ENCODE assay signal across 9 mouse cellular contexts in genomic region chr3:117575253-117575927, GRCm38 (mm10). TPM values are rescaled to one million over a fixed set of nuclear protein-coding genes. Genes with fewer than 3 reads are reported as not detected.
DNase-seq lines count a peak whose midpoint lies in the region; ATAC-seq and TF ChIP-seq lines count a peak whose summit lies in the region.
"Had no signal": no experiment of that assay in that cellular context is flagged by ENCODE, and none has a peak within 500 bp of the region (broad histone marks: within the 10 kb centered on the region; RNA-seq: fewer than 3 reads in every experiment).

No protein-coding gene starts in this region.

- CTCF ChIA-PET in Patski (lab: Charles Lee) = no interaction called here

- ATAC-seq in Patski = peak; percentile 28
- peak; percentile 93 for ATAC-seq in hindbrain, embryonic 12.5 days (ENCODE audit: low FRiP score)
- peak; percentile 92 for ATAC-seq in neural tube, embryonic 12.5 days (ENCODE audit: low FRiP score, low read depth)
- no peak for ATAC-seq in megakaryocyte-erythroid progenitor cell, adult 5-6 weeks (replicated peaks; ENCODE audit: low FRiP score, low TSS enrichment, poor library complexity, severe bottlenecking)

- in situ Hi-C loops in Patski (cut with MboI; ENCODE audit: low pct_unique_long_range_greater_than_20kb) = no loop called here

- peak; percentile 7 to 15 for DNase-seq in cerebellum, adult 18-20 months
- no peak for DNase-seq in cerebellum, adult 11 months
- DNase-seq in Patski (ENCODE audit: low read depth, low spot score) = no peak
- peak; percentile 64 for DNase-seq in limb, embryonic 10.5 days (ENCODE audit: low spot score)

- no peak for TF ChIP-seq POLR2A in embryonic fibroblast, embryonic 13.5 days (IDR thresholded peaks at IDR 0.05; ENCODE audit: low read depth, low read length)

- H3K4me1 ChIP-seq in embryonic fibroblast, embryonic 13.5 days (ENCODE audit: control insufficient read depth, insufficient read depth, low read length) = 0 out of 2 replicates have a peak, but pooled peaks cover 3% of the 10 kb centered on the region
- peaks cover 11% of the 10 kb centered on the region for H3K4me1 ChIP-seq in hindbrain, embryonic 12.5 days
- H3K4me1 ChIP-seq in limb, embryonic 10.5 days = peaks cover 11% of the 10 kb centered on the region
- H3K4me1 ChIP-seq in neural tube, embryonic 12.5 days = no peaks in the 10 kb centered on the region; the same call in 1 of the 2 replicates

- TF ChIP-seq CTCF in Patski (IDR thresholded peaks at IDR 0.05) = no peak
- TF ChIP-seq CTCF in embryonic fibroblast, embryonic 13.5 days (IDR thresholded peaks at IDR 0.05; ENCODE audit: borderline replicate concordance, insufficient read depth, low read length) = no peak

- peak overlapping the region; percentile 97 for H3K4me2 ChIP-seq in hindbrain, embryonic 12.5 days (replicated peaks)
- H3K4me2 ChIP-seq in neural tube, embryonic 12.5 days (replicated peaks) = peak overlapping the region; percentile 98

- H3K4me3 ChIP-seq in embryonic fibroblast, embryonic 13.5 days (ENCODE audit: insufficient read depth, low read length) = peak overlapping the region; percentile 29
- peak overlapping the region; percentile 73 for H3K4me3 ChIP-seq in hindbrain, embryonic 12.5 days
- H3K4me3 ChIP-seq in limb, embryonic 10.5 days = peak overlapping the region; percentile 69
- H3K4me3 ChIP-seq in neural tube, embryonic 12.5 days = peak overlapping the region; percentile 72

- peak overlapping the region; percentile 80 for H3K9ac ChIP-seq in hindbrain, embryonic 12.5 days
- peak overlapping the region; percentile 73 for H3K9ac ChIP-seq in neural tube, embryonic 12.5 days

- H3K36me3 ChIP-seq in hindbrain, embryonic 12.5 days = no peaks in the 10 kb centered on the region
- H3K36me3 ChIP-seq in limb, embryonic 10.5 days = no peaks in the 10 kb centered on the region
- H3K36me3 ChIP-seq in neural tube, embryonic 12.5 days = no peaks in the 10 kb centered on the region

- POLR2A ChIA-PET in Patski (lab: Charles Lee) = no interaction called here

- no peak overlapping the region for H3K27ac ChIP-seq in embryonic fibroblast, embryonic 13.5 days (ENCODE audit: insufficient read depth, low read length)
- peak overlapping the region; percentile 41; the same call in 1 of the 2 replicates for H3K27ac ChIP-seq in hindbrain, embryonic 12.5 days
- H3K27ac ChIP-seq in limb, embryonic 10.5 days = peak overlapping the region; percentile 74
- no peak overlapping the region for H3K27ac ChIP-seq in neural tube, embryonic 12.5 days

- WGBS in hindbrain, embryonic 12.5 days = under 1% methylated on average over 74 of the region's 74 CpGs
- WGBS in limb, embryonic 10.5 days = under 1% methylated on average over 73 of the region's 74 CpGs
- under 1% methylated on average over 72 of the region's 74 CpGs for WGBS in neural tube, embryonic 12.5 days

- H3K9me3 ChIP-seq in hindbrain, embryonic 12.5 days (replicated peaks) = no peaks in the 10 kb centered on the region
- H3K9me3 ChIP-seq in limb, embryonic 10.5 days (replicated peaks) = no peaks in the 10 kb centered on the region
- H3K9me3 ChIP-seq in neural tube, embryonic 12.5 days = no peaks in the 10 kb centered on the region

- peaks cover 8% of the 10 kb centered on the region for H3K27me3 ChIP-seq in Patski
- H3K27me3 ChIP-seq in hindbrain, embryonic 12.5 days = peaks cover 23% of the 10 kb centered on the region
- H3K27me3 ChIP-seq in limb, embryonic 10.5 days (ENCODE audit: low read depth, poor library complexity, severe bottlenecking) = peaks cover 50% of the 10 kb centered on the region
- H3K27me3 ChIP-seq in neural tube, embryonic 12.5 days (replicated peaks) = peaks cover 18% of the 10 kb centered on the region

RNA-seq across cellular contexts. Expression of gene Plppr5, which starts 0.8 kb away (rescaled TPM):
- not detected for polyA plus RNA-seq in Patski (2021)
- polyA plus RNA-seq in embryonic fibroblast, embryonic 13.5 days (2011; ENCODE audit: insufficient read length, low read depth, missing spikeins) = 0.12 TPM in 1 of 2 replicates, not detected in the other
- polyA plus RNA-seq in hindbrain, embryonic 12.5 days (2016; fragmentation: Nextera tagmentation; extraction: Ambion mirVana) = 0.62 and 0.78 TPM in 2 replicates
- polyA plus RNA-seq in limb, embryonic 10.5 days (2016; fragmentation: Nextera tagmentation; extraction: Ambion mirVana) = 0.04 TPM in 1 of 2 replicates, not detected in the other
- 0.92 and 1.1 TPM in 2 replicates for polyA plus RNA-seq in neural tube, embryonic 12.5 days (2016; fragmentation: Nextera tagmentation; extraction: Ambion mirVana)
- not detected in 2 replicates for total RNA-seq in megakaryocyte-erythroid progenitor cell, adult 5-6 weeks (2014; fragmentation: Nextera tagmentation)
- not detected in 2 replicates for total RNA-seq in megakaryocyte-erythroid progenitor cell, adult 5-6 weeks (2017)
- total RNA-seq: gastrocnemius, postnatal 36 days had no signal

Comparison
In these comparisons a context has a peak if more than half of its experiments do, and no peak if none do; other contexts are left out.
1. DNase-seq: peak in cerebellum, adult 18-20 months (2 of 2) and limb, embryonic 10.5 days (single experiment); none in cerebellum, adult 11 months (single experiment) and Patski (single experiment).
2. H3K27ac ChIP-seq: peak in hindbrain, embryonic 12.5 days (single experiment) and limb, embryonic 10.5 days (single experiment); none in embryonic fibroblast, embryonic 13.5 days (single experiment) and neural tube, embryonic 12.5 days (single experiment).
3. Peak in every context shown above with its lines, with median percentiles within 50 percentile points of each other: H3K4me3 ChIP-seq.